Mouse (Mus musculus) midbrain, embryonic 11.5 days (tissue): ENCODE results near the gene Mmachc. TPM values are rescaled to one million over a fixed set of nuclear protein-coding genes. Genes with fewer than 3 reads are reported as not detected.

Experiments used
- polyA plus RNA-seq: library from polyadenylated mRNA; unstranded; fragments of >200 nt; fragmentation: Nextera tagmentation; extraction: Ambion mirVana; gene quantifications from 2 replicates; pipeline ENCODE4 v1.2.1, GENCODE M21; 2014

Gene Mmachc
- polyA plus RNA-seq, 1 experiment from 2014 or later, result 23.6 TPM

Other genes with a start within 250 kb of the Mmachc start
- gene Mast2, start 244.2 kb downstream of the Mmachc start, polyA plus RNA-seq, result 31.9 and 35.6 TPM in 2 replicates
- 4.6 and 5.4 TPM in 2 replicates for gene Ipp, start 200.9 kb downstream of the Mmachc start, polyA plus RNA-seq
- 38.1 and 40.9 TPM in 2 replicates for gene Tmem69, start 152.5 kb downstream of the Mmachc start, polyA plus RNA-seq
- gene Gpbp1l1, start 150.7 kb downstream of the Mmachc start, polyA plus RNA-seq, result 37.1 and 42.4 TPM in 2 replicates
- 1.7 and 2.6 TPM in 2 replicates for gene Ccdc17, start 111.8 kb downstream of the Mmachc start, polyA plus RNA-seq
- gene Nasp, start 80.5 kb downstream of the Mmachc start, polyA plus RNA-seq, result 304 and 328 TPM in 2 replicates
- gene Akr1a1, start 56.7 kb downstream of the Mmachc start, polyA plus RNA-seq, result 544 TPM in 2 replicates
- gene Prdx1, start 22.9 kb downstream of the Mmachc start, polyA plus RNA-seq, result 1,035 and 1,053 TPM in 2 replicates
- 34.3 and 37.7 TPM in 2 replicates for gene Ccdc163, start 103 bp upstream of the Mmachc start, polyA plus RNA-seq
- gene Tesk2, start 12.5 kb upstream of the Mmachc start, polyA plus RNA-seq, result 5.5 and 6.1 TPM in 2 replicates
- 33.7 and 34.1 TPM in 2 replicates for gene Toe1, start 99.2 kb upstream of the Mmachc start, polyA plus RNA-seq
- 13.9 and 18.2 TPM in 2 replicates for gene Mutyh, start 99.3 kb upstream of the Mmachc start, polyA plus RNA-seq
- gene Hpdl, start 113.3 kb upstream of the Mmachc start, polyA plus RNA-seq, result 0.51 and 0.81 TPM in 2 replicates
- 8.7 and 10.1 TPM in 2 replicates for gene Zswim5, start 169.0 kb upstream of the Mmachc start, polyA plus RNA-seq